Mouse (Mus musculus): Measurements from ENCODE around the gene Cstf2t. TPM values are rescaled to one million over a fixed set of nuclear protein-coding genes. Genes with fewer than 3 reads are reported as not detected.

Gene Cstf2t
- polyA plus RNA-seq (2015; fragmentation: Nextera tagmentation; extraction: Ambion mirVana), result 65.4 and 72.7 TPM in 2 replicates

DNA sequence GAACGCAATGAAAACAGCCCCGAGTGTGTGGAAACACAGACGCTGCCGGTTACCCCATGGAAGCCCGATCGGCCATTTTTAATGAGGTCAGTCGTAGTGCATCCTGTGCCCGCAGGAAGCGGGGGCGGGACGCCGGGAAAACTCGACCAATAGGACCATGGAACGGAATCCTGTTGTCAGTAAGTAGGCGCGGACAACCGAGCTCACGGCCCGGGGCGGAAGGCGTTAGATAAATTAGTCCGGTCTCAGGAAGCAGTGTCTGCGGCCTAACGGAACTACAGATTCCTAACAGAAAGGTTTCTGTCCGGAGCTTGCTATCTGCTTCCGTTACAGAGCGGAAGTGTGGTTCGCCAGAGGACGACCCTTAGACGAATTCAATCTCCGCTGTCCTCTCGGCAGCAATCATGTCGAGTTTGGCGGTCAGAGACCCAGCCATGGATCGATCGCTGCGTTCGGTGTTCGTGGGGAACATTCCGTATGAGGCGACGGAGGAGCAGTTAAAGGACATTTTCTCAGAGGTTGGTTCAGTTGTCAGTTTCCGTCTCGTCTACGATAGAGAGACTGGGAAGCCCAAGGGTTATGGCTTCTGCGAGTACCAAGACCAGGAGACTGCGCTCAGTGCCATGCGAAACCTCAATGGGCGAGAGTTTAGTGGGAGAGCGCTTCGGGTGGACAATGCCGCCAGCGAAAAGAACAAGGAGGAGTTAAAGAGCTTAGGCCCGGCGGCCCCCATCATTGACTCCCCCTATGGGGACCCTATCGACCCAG, at the start of gene Cstf2t:
TSS of gene Cstf2t (plus strand) at position 176 of the 768 bp plus-strand sequence.
- peak; percentile 99 for ATAC-seq (ENCODE audit: low FRiP score)
- no peaks in the 10 kb centered on the region for H3K9me3 ChIP-seq (replicated peaks)
- peak within 1 kb of the TSS; percentile 89 for H3K4me2 ChIP-seq
- peaks cover 26% of the 10 kb centered on the region for H3K36me3 ChIP-seq
- H3K27me3 ChIP-seq (replicated peaks), result no peaks in the 10 kb centered on the region
- WGBS, result 3% methylated on average over 56 of the region's 56 CpGs
- H3K9ac ChIP-seq (replicated peaks), result peak within 1 kb of the TSS; percentile 69
- H3K4me1 ChIP-seq, result peaks cover 24% of the 10 kb centered on the region
- H3K27ac ChIP-seq (replicated peaks), result peak within 1 kb of the TSS; percentile 90
- H3K4me3 ChIP-seq (replicated peaks), result peak within 1 kb of the TSS; percentile 63

DNA sequence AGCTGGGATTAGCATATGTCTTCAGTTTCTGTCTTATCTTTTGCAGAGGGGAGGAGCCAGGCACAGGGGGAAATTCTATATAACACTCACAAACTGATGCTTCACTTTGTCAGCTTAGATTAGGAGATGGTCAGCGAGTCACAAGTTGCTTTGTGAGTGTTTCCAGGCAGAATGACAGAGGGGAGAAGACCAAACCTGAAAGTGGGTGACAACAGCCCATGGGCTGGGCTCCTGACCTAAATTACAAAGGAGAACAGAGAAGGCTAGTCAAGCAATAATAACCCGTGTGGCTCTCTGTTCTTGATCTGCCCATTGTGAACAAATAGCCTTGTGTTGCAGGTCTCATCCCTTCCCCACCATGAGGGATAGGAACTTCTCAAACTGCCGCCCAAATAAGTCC, 43.7 kb upstream of the Cstf2t start:
- H3K27ac ChIP-seq (replicated peaks), result no peak overlapping the region
- no peaks in the 10 kb centered on the region for H3K36me3 ChIP-seq
- H3K4me1 ChIP-seq, result no peaks in the 10 kb centered on the region
- H3K4me3 ChIP-seq (replicated peaks), result no peak overlapping the region
- no peaks in the 10 kb centered on the region for H3K27me3 ChIP-seq (replicated peaks)
- no peaks in the 10 kb centered on the region for H3K9me3 ChIP-seq (replicated peaks)
- H3K4me2 ChIP-seq, result no peak overlapping the region
- no peak overlapping the region for H3K9ac ChIP-seq (replicated peaks)
- WGBS, result 73% methylated on average over 3 of the region's 3 CpGs
- ATAC-seq (ENCODE audit: low FRiP score), result no peak

GRCm38 (mm10) chr19:31040948-31041847, 41.4 kb upstream of the Cstf2t start:
- Histone ChIP-seq H3K4me2 (no peak overlapping the region), H3K4me1 (no peaks in the 10 kb centered on the region), H3K9me3 (replicated peaks) (no peaks in the 10 kb centered on the region), H3K9ac (replicated peaks) (no peak overlapping the region), H3K4me3 (replicated peaks) (no peak overlapping the region), H3K27ac (replicated peaks) (0 out of 2 replicates have a peak overlapping the region, but pooled peaks have one; percentile 33), H3K27me3 (replicated peaks) (no peaks in the 10 kb centered on the region), H3K36me3 (no peaks in the 10 kb centered on the region)
- peak; percentile 55; the same call in 1 of the 2 replicates for ATAC-seq (ENCODE audit: low FRiP score)
- WGBS, result 75% methylated on average over 2 of the region's 2 CpGs

- WGBS, result 98% methylated on average over 4 of the region's 4 CpGs
- H3K4me1 ChIP-seq, result no peaks in the 10 kb centered on the region
- H3K9ac ChIP-seq (replicated peaks), result no peak overlapping the region
- no peak overlapping the region for H3K4me3 ChIP-seq (replicated peaks)
- no peak overlapping the region for H3K4me2 ChIP-seq
- H3K36me3 ChIP-seq, result no peaks in the 10 kb centered on the region
- H3K27ac ChIP-seq (replicated peaks), result no peak overlapping the region
- H3K9me3 ChIP-seq (replicated peaks), result no peaks in the 10 kb centered on the region
- no peaks in the 10 kb centered on the region for H3K27me3 ChIP-seq (replicated peaks)
- ATAC-seq (ENCODE audit: low FRiP score), result no peak
These were observed 36.0 kb upstream of the Cstf2t start for GRCm38 (mm10) chr19:31046601-31047000.

GRCm38 (mm10) chr19:31064740-31065139, 17.9 kb upstream of the Cstf2t start:
- Histone ChIP-seq H3K4me1 (no peaks in the 10 kb centered on the region), H3K9me3 (replicated peaks) (no peaks in the 10 kb centered on the region), H3K27ac (replicated peaks) (no peak overlapping the region), H3K4me3 (replicated peaks) (no peak overlapping the region), H3K9ac (replicated peaks) (no peak overlapping the region), H3K36me3 (no peaks in the 10 kb centered on the region), H3K27me3 (replicated peaks) (no peaks in the 10 kb centered on the region), H3K4me2 (no peak overlapping the region)
- no peak for ATAC-seq (ENCODE audit: low FRiP score)
- WGBS, result 84% methylated on average over 1 of the region's 1 CpGs

DNA sequence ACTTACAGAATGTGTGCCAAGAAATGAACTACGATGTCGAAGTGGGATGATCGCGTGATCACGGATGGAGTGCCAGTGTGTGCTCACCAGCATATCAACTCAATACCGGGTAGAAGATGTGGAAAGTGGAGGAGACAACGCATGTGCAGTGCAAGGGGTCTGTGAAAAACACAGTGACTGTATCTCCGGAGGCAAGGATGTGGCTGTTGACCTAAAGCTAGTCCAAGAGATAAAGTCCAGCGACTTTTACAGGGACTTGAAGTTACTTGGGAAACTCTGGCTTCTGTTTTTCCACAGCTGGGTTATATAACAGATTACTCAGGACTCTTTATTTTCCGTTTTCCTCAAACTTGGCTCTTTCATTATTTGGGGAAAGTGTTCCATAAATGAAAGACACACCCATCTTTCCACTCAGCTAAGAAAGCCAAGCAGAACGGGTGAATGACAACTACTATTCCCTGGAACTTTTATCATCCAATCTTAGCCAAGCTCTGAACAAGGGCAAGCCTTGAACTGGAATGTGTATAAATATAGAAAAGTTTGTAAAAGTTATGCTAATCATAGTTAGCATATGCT, 17.3 kb upstream of the Cstf2t start:
- ATAC-seq (ENCODE audit: low FRiP score), result no peak
- Histone ChIP-seq H3K9me3 (replicated peaks) (no peaks in the 10 kb centered on the region), H3K4me2 (no peak overlapping the region), H3K4me3 (replicated peaks) (no peak overlapping the region), H3K27ac (replicated peaks) (no peak overlapping the region), H3K9ac (replicated peaks) (no peak overlapping the region), H3K4me1 (no peaks in the 10 kb centered on the region), H3K36me3 (no peaks in the 10 kb centered on the region), H3K27me3 (replicated peaks) (no peaks in the 10 kb centered on the region)
- WGBS, result 86% methylated on average over 11 of the region's 11 CpGs

DNA sequence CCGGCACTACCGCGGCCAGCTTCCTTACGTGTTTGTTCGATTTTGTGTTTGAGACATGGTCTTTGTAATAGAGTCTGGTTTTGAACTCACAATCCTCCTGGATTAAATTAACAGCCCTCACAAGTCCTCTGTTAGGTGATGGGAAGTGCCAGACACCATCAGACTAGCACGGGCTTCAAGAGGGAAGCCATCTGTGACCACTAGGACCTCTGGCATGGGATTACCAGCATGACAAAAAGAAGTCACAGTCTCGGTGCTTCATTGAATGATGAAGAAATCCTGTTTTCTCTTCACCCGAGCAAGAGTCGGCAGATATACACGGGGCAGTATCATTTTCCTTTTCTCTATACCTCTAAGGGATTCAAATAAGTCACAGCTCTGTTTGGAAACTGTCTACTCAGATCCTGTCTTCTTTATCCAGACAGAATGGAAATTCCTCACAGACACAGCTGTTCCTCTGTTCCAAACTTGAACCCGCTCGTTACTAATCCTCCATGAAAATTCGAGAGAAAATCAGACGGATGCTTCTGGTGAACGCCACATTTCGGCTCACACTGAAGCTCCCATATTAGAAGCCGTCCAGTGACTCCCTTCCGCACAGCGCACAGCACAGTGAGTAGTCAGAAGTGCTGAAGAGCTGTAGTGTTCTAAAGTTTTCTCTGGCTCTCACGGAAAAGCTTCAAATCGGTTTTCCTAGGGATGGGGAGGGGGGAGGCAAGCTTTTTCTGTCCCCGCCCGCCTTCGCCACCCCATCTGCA, 8.5 kb upstream of the Cstf2t start:
- H3K36me3 ChIP-seq, result no peaks in the 10 kb centered on the region
- H3K27me3 ChIP-seq (replicated peaks), result no peaks in the 10 kb centered on the region
- WGBS, result 40% methylated on average over 24 of the region's 24 CpGs
- peak; percentile 28; the same call in 1 of the 2 replicates for ATAC-seq (ENCODE audit: low FRiP score)
- H3K4me3 ChIP-seq (replicated peaks), result peak overlapping the region; percentile 2; the same call in 1 of the 2 replicates
- no peak overlapping the region for H3K9ac ChIP-seq (replicated peaks)
- H3K9me3 ChIP-seq (replicated peaks), result no peaks in the 10 kb centered on the region
- H3K27ac ChIP-seq (replicated peaks), result peak overlapping the region; percentile 60
- H3K4me2 ChIP-seq, result peak overlapping the region; percentile 41
- H3K4me1 ChIP-seq, result peaks cover 6% of the 10 kb centered on the region

DNA sequence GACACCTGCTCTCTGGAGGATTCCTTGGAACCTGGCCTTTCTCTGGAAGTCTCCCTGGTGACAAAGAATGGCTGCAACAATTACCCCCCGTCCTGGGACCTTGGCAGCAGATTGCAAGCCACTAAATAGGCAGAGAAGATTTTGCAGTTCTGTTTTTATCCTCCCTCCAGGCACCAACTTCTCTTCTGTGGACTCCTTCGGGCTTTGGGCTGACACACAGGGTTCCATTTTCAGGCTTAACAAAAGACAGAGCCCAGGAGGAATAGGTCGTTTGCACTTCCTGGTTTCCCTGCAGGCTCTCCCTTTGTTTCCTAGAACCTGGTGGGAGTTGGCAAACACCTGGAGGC, 7.9 kb upstream of the Cstf2t start:
- Histone ChIP-seq H3K4me2 (peak overlapping the region; percentile 41), H3K27me3 (replicated peaks) (no peaks in the 10 kb centered on the region), H3K9me3 (replicated peaks) (no peaks in the 10 kb centered on the region), H3K9ac (replicated peaks) (no peak overlapping the region), H3K4me1 (peaks cover 6% of the 10 kb centered on the region), H3K4me3 (replicated peaks) (peak overlapping the region; percentile 2; the same call in 1 of the 2 replicates), H3K36me3 (no peaks in the 10 kb centered on the region), H3K27ac (replicated peaks) (peak overlapping the region; percentile 60)
- peak; percentile 53; the same call in 1 of the 2 replicates for ATAC-seq (ENCODE audit: low FRiP score)
- 9% methylated on average over 3 of the region's 3 CpGs for WGBS

- Histone ChIP-seq H3K4me3 (replicated peaks) (no peak overlapping the region), H3K4me2 (no peak overlapping the region), H3K36me3 (no peaks in the 10 kb centered on the region), H3K27me3 (replicated peaks) (no peaks in the 10 kb centered on the region), H3K9ac (replicated peaks) (no peak overlapping the region), H3K9me3 (replicated peaks) (no peaks in the 10 kb centered on the region), H3K27ac (replicated peaks) (no peak overlapping the region), H3K4me1 (peaks cover 6% of the 10 kb centered on the region)
- no peak for ATAC-seq (ENCODE audit: low FRiP score)
- 72% methylated on average over 4 of the region's 4 CpGs for WGBS
These were observed 6.5 kb upstream of the Cstf2t start for GRCm38 (mm10) chr19:31076106-31076505.

GRCm38 (mm10) chr19:31078241-31078640, 4.4 kb upstream of the Cstf2t start:
- Histone ChIP-seq H3K4me2 (no peak overlapping the region), H3K4me3 (replicated peaks) (no peak overlapping the region), H3K36me3 (no peaks in the 10 kb centered on the region), H3K27ac (replicated peaks) (no peak overlapping the region), H3K27me3 (replicated peaks) (no peaks in the 10 kb centered on the region), H3K9me3 (replicated peaks) (no peaks in the 10 kb centered on the region), H3K9ac (replicated peaks) (no peak overlapping the region), H3K4me1 (peaks cover 7% of the 10 kb centered on the region)
- 57% methylated on average over 3 of the region's 3 CpGs for WGBS
- ATAC-seq (ENCODE audit: low FRiP score), result no peak

GRCm38 (mm10) chr19:31082226-31082625, 411 bp upstream of the Cstf2t start:
- H3K9ac ChIP-seq (replicated peaks), result peak overlapping the region; percentile 51

More at GRCm38 (mm10) chr19:31082226-31082625, 411 bp upstream of the Cstf2t start:
- Histone ChIP-seq H3K4me2 (peak overlapping the region; percentile 89), H3K4me1 (peaks cover 24% of the 10 kb centered on the region), H3K27ac (replicated peaks) (peak overlapping the region; percentile 90), H3K9me3 (replicated peaks) (no peaks in the 10 kb centered on the region), H3K27me3 (replicated peaks) (no peaks in the 10 kb centered on the region), H3K4me3 (replicated peaks) (peak overlapping the region; percentile 63), H3K36me3 (peaks cover 23% of the 10 kb centered on the region)
- peak; percentile 58 for ATAC-seq (ENCODE audit: low FRiP score)
- WGBS, result 15% methylated on average over 7 of the region's 7 CpGs
